Mouse (Mus musculus) thymus, adult 18-20 months (tissue): Measurements from ENCODE around the gene Cpa5.

Source experiments
- DNase-seq, 2 experiments: peaks; one replicate each; pipeline ENCODE4 v3.0.0; 2022; ENCODE audit warnings: mixed read lengths in 2 of 2

Cpa5 gene

DNA sequence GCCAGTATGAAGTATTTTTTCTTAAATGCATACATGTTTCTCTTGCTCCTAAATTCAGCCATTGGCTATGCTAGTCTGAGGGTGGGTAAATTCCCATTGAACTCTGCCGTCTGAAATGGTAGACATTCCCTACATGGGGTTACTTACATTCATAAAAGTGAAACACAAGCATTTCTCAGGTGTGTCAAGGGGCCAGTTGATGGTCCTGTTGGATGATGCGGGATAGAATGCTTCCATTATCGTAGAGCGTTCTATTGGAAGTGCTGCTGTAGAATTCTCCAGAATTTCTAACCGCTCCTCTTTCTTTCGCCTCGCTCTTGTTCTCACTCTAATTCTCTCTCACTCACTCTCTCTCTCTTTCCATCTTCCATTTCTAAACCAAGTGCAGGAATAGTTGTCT is at the start of gene Cpa5:
Gene Cpa5 (plus strand): TSS at position 301 of the 400 bp plus-strand sequence.
- DNase-seq = no peak

DNA sequence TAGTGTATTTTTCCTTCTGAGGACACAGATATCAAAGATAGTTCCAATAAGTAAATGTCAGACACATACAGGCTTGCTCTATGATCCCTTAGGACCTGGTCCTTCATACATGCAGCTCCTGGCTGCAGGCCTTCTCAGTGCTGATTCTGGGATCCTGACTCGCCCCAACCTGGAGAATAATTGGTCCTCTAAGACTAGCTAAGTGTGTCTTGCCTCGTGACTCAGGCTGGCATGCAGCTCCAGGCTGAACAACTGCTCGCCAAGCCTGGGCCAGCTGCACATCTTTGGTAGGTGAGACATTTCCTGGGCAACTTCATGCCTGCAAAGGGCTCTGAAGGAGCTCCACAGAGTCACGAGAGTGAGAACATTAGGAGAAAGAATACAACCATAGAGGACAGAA is 48.7 kb upstream of the Cpa5 start:
- no peak for DNase-seq

- DNase-seq = no peak
Observed at GRCm38 (mm10) chr6:30563575-30563974, 47.2 kb upstream of the Cpa5 start.

DNA sequence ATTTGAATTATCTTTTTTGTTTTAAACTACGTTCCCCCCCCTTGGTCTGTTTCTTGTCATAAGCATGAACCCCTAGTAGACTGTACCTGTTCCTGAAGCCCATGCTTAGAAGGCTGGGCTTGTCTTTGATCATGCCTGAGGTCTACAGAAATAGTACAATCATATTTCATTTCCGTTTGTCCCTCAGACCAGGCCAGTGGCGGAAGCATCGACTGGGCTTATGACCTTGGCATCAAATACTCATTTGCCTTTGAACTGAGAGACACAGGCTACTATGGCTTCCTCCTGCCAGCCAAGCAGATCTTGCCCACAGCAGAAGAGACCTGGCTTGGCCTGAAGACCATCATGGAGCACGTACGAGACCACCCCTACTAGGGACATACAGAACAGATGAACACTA is 46.8 kb upstream of the Cpa5 start:
- no peak for DNase-seq

- DNase-seq = no peak
Observed at GRCm38 (mm10) chr6:30568069-30568468, 42.7 kb upstream of the Cpa5 start, which contains the start of gene Cpa4. TSS of gene Cpa4 (plus strand) at chr6:30568369.

DNA sequence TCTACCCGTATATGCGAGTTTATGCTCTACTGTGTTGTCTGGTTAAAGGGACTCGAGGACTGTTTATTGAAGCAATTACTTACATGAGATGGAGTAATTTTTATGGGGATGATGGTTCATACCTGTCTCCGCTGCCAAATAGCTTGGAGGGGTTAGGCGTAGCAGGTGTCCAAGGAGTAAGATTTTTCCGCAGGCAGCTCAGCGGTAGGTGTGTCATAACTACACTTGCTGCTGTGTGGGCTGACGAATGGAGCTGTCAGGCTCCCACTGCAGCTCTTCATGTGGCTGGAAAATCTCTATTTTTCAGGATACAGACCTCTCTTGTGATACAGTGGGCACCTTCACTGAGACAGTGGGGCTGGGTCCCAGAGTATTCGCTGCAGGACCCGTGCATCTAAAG is 41.5 kb upstream of the Cpa5 start:
- DNase-seq = no peak

GRCm38 (mm10) chr6:30570012-30570411 is 40.8 kb upstream of the Cpa5 start:
- DNase-seq = no peak

- no peak for DNase-seq
Observed at GRCm38 (mm10) chr6:30572456-30573311, 38.1 kb upstream of the Cpa5 start.

GRCm38 (mm10) chr6:30573380-30573779 is 37.4 kb upstream of the Cpa5 start:
- no peak for DNase-seq

DNA sequence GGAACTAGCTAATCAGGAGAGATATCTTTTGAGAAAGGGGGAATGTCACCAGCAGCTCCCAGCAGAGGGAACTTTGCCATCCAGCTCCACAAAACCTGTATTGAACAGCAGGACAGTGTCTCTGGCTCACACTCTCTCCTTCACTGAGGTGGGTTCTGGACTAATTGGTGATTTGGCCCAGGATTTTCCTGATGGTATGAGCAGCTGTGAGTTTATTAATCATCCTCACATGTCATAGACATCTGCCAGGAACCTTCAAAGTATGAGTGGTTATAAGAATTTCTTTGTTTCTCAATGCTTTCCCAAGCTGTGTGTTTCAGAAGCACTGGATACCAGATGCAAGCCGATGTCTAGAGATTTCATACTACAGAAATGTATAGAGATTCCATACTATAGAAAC is 35.9 kb upstream of the Cpa5 start:
- DNase-seq = no peak

GRCm38 (mm10) chr6:30576477-30577203 is 34.2 kb upstream of the Cpa5 start:
- no peak for DNase-seq

DNA sequence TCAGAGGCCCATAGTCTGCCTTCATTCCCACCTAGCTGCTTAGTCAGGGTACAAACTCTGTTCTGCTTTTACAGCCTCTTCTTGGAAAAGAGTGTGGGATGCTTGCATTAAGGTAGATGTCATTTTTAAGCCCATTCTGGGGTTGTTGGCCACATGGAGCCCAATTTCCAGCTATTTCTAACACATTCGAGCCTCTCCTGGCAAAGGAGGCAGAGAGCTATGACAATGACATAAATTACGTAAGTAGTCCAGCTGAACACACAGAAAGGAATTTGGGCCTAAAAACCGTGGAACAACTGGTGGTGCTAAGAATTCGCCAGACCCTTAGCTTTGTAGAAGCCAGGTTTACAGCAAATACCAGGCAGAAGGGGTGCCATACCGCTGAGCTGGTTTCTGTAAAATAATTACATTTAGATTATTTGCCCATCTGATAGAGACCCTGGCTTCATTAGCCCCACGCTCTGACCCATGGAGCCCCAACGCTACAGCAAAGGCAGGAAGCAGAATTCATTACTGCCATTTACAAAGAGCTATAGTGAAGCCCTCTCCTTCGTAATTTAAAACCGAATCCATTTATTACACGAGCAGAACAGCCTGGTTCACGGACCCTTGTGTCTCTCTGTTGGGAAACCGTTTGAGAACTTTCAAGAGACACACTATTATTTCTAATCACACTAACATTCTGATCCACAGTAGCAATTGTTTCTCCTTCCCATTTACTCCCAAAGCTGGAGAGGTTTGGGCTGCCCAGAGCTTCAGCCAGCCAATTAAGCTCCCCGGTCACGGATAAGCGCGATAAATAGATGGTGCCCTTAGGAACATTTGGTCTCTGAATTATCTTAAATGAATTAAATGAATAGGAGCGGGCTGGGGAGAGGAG is 30.6 kb upstream of the Cpa5 start:
- DNase-seq = no peak

GRCm38 (mm10) chr6:30580841-30581176 is 30.0 kb upstream of the Cpa5 start:
- no peak for DNase-seq

DNA sequence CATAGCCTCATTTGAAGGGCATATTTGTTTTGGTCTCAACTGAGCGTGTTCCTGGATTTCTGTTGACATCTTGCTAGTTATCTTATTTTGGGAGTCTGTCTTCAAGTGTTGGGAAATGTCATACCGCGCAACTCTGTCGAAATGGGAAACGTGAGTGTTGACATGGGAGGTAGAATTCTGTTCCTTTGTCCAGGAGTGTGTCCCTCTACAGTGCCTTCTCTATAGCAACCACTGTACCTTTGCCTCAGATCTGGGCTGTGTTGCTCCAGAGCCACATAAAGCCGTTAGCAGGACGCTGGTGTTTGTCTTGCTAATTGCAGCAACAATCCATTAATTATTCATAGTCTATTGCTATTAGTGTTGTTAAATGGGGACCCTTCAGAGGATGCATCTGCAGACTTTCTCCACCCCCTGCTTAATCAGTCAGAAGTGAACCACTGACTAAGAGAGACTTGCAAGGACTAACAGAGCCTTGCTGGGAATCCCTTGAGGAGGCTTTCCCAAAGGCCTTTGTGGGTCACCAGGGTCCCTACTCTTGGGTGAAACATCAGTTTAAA is 23.8 kb upstream of the Cpa5 start:
- no peak for DNase-seq

DNA sequence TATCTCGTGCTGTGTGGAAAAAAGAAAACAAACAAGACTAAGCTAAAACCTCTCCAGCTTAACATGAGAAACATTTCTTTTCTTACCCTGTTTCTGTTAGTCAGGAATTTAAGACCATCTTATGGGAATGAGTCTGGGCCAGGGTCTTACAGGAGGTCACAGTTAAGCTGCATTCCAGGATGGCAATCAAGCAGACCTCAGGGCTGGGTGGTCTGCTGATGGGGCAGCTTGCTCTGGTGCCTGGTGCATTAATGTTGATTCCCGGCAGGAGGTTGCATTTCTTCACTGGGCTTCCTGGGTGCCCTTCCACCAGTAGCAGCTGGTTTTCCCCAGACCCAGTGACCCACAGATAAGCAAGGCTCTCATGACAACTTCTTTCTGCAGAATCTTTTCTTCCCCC is 21.0 kb upstream of the Cpa5 start:
- DNase-seq = no peak

DNA sequence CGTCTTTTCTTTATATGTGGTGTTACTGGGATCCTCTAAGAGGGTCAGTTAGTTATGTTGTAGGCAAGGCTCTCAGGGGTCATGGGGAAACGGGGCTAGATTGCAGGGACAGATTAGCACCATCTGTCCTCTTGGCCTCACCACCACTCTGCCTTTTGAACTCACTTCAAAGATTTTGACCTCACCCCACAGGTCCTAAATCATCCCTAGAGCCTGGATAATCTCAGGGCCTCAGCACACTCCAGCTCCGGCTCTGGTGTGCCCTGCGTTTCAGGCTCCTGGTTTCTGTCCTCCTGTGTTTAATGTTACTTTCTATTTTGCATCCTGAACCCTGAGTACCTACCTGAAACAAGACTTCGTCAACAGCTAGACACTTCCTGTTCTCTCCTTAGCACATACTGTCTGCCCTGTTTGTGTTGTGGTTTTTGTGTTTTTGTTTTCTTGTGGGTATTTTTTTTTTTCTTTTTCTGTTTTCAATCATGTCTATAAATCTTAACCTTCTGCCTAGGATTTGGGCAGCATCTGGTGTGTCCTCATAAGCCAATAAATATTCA is 18.9 kb upstream of the Cpa5 start:
- DNase-seq = no peak

- no peak for DNase-seq
Observed at GRCm38 (mm10) chr6:30592417-30592974, 18.3 kb upstream of the Cpa5 start.

DNA sequence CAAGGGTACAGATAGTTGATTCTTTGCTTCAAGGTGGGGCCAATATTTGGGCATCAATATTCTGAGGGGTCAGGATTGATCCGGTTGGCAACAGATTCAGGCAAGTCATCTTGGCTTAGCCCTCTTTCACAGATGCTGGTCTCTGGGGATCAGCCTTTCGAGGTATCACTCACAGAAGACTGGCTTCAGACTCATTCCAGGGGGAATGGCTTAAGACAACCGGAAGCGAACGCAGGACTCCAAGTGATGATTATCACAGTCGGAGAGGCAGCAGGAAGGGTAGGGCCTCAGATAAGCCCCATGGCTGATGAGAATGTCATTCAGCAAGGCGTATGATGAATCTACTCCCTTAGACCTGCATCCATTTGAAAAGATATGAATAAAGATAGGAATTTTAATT is 16.4 kb upstream of the Cpa5 start:
- DNase-seq = no peak

DNA sequence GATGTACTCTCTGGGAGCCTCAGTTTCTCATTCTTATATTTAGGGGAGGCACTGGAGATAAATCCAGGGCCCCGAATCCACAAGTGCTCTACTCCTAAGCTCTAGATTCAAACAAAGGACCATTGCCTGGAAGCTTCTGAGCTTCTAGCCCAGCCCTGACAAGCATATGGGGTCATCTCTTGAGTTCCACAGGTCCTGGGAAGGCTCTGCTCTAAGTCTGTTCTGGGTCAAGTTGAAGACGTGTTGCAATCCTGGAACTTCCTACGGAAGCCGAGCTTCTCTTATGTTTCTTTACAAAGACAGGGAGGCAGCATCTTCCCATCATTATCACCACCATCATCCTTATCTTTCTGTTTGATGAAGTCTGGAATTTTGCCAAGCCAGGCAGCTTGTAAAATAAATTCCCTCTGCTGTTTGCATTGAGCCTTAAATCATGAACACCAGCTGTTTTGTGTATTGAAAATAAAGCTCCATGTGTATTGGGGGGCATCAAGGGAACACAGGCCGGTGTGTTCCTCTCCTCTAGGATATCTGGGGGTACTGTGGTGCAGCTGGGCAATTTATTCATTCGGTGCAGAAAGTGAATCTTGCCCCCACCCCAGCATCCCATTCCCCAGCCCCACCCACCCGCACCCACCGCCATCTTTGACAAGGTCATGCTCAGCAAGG is 14.4 kb upstream of the Cpa5 start:
- DNase-seq = no peak

GRCm38 (mm10) chr6:30600033-30600432 is 10.8 kb upstream of the Cpa5 start:
- no peak for DNase-seq

GRCm38 (mm10) chr6:30600995-30601394 is 9.8 kb upstream of the Cpa5 start:
- no peak for DNase-seq
